Mouse (Mus musculus) thymus, adult 2 months (tissue): ENCODE measurements around the gene Clp1.

Experiments used
- CTCF ChIP-seq: fragments of 200-500 bp; IDR thresholded peaks from 2 replicates; pipeline ENCODE4 v1.5.1; 2012; ENCODE audit warnings: mild to moderate bottlenecking, control low read depth, low read length, moderate library complexity, borderline replicate concordance; ENCODE audit not compliant: control insufficient read depth, poor library complexity, insufficient read depth; ENCODE audit errors: extremely low read depth
- POLR2A ChIP-seq: fragments of 200-500 bp; IDR thresholded peaks from 2 replicates; pipeline ENCODE4 v1.6.1; 2012; ENCODE audit warnings: mild to moderate bottlenecking, low read length, control low read depth, moderate library complexity; ENCODE audit not compliant: control insufficient read depth, poor library complexity, insufficient read depth; ENCODE audit errors: extremely low read depth

GRCm38 (mm10) chr2:84750115-84750514 is 23.0 kb upstream of the Clp1 start:
- TF ChIP-seq CTCF: no peak
- no peak for TF ChIP-seq POLR2A
